Mouse (Mus musculus): ENCODE results near the gene Sdf4. TPM values are rescaled to one million over a fixed set of nuclear protein-coding genes. Genes with fewer than 3 reads are reported as not detected.

Sdf4 gene
- polyA plus RNA-seq, 1 experiment from 2014 or later, result 163 TPM

DNA sequence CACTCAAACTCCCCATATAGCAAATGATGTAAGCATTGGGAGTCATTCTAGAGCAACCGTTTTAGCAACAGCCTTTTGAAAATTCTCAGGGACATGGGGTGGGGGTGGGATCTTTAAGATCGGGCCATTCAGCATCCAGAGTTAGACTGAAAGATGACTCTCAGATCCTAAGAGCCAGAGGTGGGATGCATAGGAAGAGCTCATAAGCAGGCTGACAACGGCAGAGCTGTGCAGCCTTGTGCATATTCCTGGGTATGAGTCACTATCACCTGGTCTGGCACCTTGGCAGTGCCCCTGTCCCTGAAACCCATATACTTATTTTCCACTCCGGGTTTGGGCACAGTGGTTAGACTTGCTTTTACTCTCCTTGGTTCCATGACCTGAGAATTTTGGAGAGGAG lies 60.4 kb downstream of the Sdf4 start:
- Histone ChIP-seq H3K4me2 (replicated peaks; ENCODE audit: low read depth, low read length) (no peak overlapping the region), H3K4me3 (ENCODE audit: low read depth, low read length) (no peak overlapping the region), H3K9ac (replicated peaks; ENCODE audit: low read depth, low read length) (no peak overlapping the region), H3K27ac (ENCODE audit: low read length) (no peak overlapping the region), H3K9me3 (ENCODE audit: control insufficient read depth, low read depth, low read length) (no peaks in the 10 kb centered on the region), H3K36me3 (ENCODE audit: control insufficient read depth, insufficient read depth, low read length) (no peaks in the 10 kb centered on the region), H3K4me1 (ENCODE audit: control insufficient read depth, insufficient read depth, low read length) (no peaks in the 10 kb centered on the region), H3K27me3 (ENCODE audit: control insufficient read depth, insufficient read depth, low read length) (no peaks in the 10 kb centered on the region)
- WGBS, result 78% methylated on average over 4 of the region's 4 CpGs
- no peak for ATAC-seq (ENCODE audit: insufficient number of reproducible peaks, insufficient read depth, low FRiP score, low read depth)

- Histone ChIP-seq H3K4me2 (replicated peaks; ENCODE audit: low read depth, low read length) (no peak overlapping the region), H3K9me3 (ENCODE audit: control insufficient read depth, low read depth, low read length) (no peaks in the 10 kb centered on the region), H3K4me1 (ENCODE audit: control insufficient read depth, insufficient read depth, low read length) (no peaks in the 10 kb centered on the region), H3K9ac (replicated peaks; ENCODE audit: low read depth, low read length) (no peak overlapping the region), H3K36me3 (ENCODE audit: control insufficient read depth, insufficient read depth, low read length) (no peaks in the 10 kb centered on the region), H3K27me3 (ENCODE audit: control insufficient read depth, insufficient read depth, low read length) (no peaks in the 10 kb centered on the region), H3K4me3 (ENCODE audit: low read depth, low read length) (no peak overlapping the region), H3K27ac (ENCODE audit: low read length) (no peak overlapping the region)
- 78% methylated on average over 4 of the region's 4 CpGs for WGBS
- ATAC-seq (ENCODE audit: insufficient number of reproducible peaks, insufficient read depth, low FRiP score, low read depth), result no peak
Observed at GRCm38 (mm10) chr4:156054130-156054529, 61.5 kb downstream of the Sdf4 start.

DNA sequence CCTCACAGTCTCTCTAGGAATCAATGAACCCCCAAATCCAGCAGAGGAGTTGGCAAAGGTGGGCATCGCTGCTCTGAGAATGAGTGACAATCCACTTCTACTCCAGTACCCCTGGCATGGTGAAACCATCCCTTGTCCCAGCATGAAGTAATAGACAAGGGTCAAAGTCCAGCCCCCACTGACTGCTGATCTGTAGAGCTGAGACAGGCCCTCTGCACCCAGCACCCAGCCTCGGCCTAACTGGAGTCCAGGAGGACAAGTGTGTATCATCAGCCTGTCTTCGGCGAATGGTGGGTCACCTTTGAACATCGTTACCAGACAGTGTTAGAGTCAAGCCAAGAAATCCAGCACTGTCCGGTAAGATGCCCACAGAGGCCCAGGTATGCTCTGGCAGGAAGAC lies 61.9 kb downstream of the Sdf4 start:
- H3K27ac ChIP-seq (ENCODE audit: low read length), result no peak overlapping the region
- no peak for ATAC-seq (ENCODE audit: insufficient number of reproducible peaks, insufficient read depth, low FRiP score, low read depth)
- H3K27me3 ChIP-seq (ENCODE audit: control insufficient read depth, insufficient read depth, low read length), result no peaks in the 10 kb centered on the region
- H3K4me2 ChIP-seq (replicated peaks; ENCODE audit: low read depth, low read length), result no peak overlapping the region
- H3K9me3 ChIP-seq (ENCODE audit: control insufficient read depth, low read depth, low read length), result no peaks in the 10 kb centered on the region
- H3K4me3 ChIP-seq (ENCODE audit: low read depth, low read length), result no peak overlapping the region
- WGBS, result 89% methylated on average over 6 of the region's 6 CpGs
- no peaks in the 10 kb centered on the region for H3K36me3 ChIP-seq (ENCODE audit: control insufficient read depth, insufficient read depth, low read length)
- H3K4me1 ChIP-seq (ENCODE audit: control insufficient read depth, insufficient read depth, low read length), result no peaks in the 10 kb centered on the region
- no peak overlapping the region for H3K9ac ChIP-seq (replicated peaks; ENCODE audit: low read depth, low read length)

- Histone ChIP-seq H3K9ac (replicated peaks; ENCODE audit: low read depth, low read length) (no peak overlapping the region), H3K9me3 (ENCODE audit: control insufficient read depth, low read depth, low read length) (no peaks in the 10 kb centered on the region), H3K4me2 (replicated peaks; ENCODE audit: low read depth, low read length) (no peak overlapping the region), H3K27me3 (ENCODE audit: control insufficient read depth, insufficient read depth, low read length) (no peaks in the 10 kb centered on the region), H3K36me3 (ENCODE audit: control insufficient read depth, insufficient read depth, low read length) (no peaks in the 10 kb centered on the region), H3K27ac (ENCODE audit: low read length) (no peak overlapping the region), H3K4me3 (ENCODE audit: low read depth, low read length) (no peak overlapping the region), H3K4me1 (ENCODE audit: control insufficient read depth, insufficient read depth, low read length) (no peaks in the 10 kb centered on the region)
- WGBS, result 86% methylated on average over 5 of the region's 5 CpGs
- no peak for ATAC-seq (ENCODE audit: insufficient number of reproducible peaks, insufficient read depth, low FRiP score, low read depth)
Observed at GRCm38 (mm10) chr4:156055173-156055572, 62.5 kb downstream of the Sdf4 start.

- peak overlapping the region; percentile 60 for H3K9ac ChIP-seq (replicated peaks; ENCODE audit: low read depth, low read length)
- ATAC-seq (ENCODE audit: insufficient number of reproducible peaks, insufficient read depth, low FRiP score, low read depth), result no peak
Observed at GRCm38 (mm10) chr4:156057702-156058101, 65.0 kb downstream of the Sdf4 start.

DNA sequence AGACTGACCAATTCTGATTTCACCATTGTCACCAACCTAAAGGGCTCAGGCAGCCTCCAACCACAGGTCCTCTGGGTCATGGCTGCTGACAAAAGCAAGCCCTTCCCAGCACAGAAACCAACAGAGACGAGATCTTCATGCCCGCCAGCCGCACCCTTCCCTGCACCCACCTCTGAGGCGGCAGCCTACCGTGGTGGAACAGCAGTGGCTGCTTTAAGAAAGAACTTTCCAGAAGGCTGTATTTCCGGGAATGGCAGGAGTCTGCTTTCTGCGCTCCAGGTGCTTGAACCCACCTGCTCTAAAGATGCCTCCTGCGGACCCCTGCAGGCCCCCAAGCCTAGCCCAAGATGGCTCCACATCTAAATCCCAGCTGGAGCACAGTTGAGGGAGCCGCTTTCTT lies 66.2 kb downstream of the Sdf4 start:
- no peaks in the 10 kb centered on the region for H3K27me3 ChIP-seq (ENCODE audit: control insufficient read depth, insufficient read depth, low read length)
- no peaks in the 10 kb centered on the region for H3K4me1 ChIP-seq (ENCODE audit: control insufficient read depth, insufficient read depth, low read length)
- no peaks in the 10 kb centered on the region for H3K9me3 ChIP-seq (ENCODE audit: control insufficient read depth, low read depth, low read length)
- peak overlapping the region; percentile 60 for H3K9ac ChIP-seq (replicated peaks; ENCODE audit: low read depth, low read length)
- H3K36me3 ChIP-seq (ENCODE audit: control insufficient read depth, insufficient read depth, low read length), result no peaks in the 10 kb centered on the region
- H3K27ac ChIP-seq (ENCODE audit: low read length), result peak overlapping the region; percentile 96
- H3K4me3 ChIP-seq (ENCODE audit: low read depth, low read length), result peak overlapping the region; percentile 37
- WGBS, result 60% methylated on average over 9 of the region's 9 CpGs
- ATAC-seq (ENCODE audit: insufficient number of reproducible peaks, insufficient read depth, low FRiP score, low read depth), result no peak
- peak overlapping the region; percentile 26 for H3K4me2 ChIP-seq (replicated peaks; ENCODE audit: low read depth, low read length)

More at GRCm38 (mm10) chr4:156057702-156058101, 65.0 kb downstream of the Sdf4 start:
- WGBS, result 51% methylated on average over 10 of the region's 10 CpGs
- Histone ChIP-seq H3K27ac (ENCODE audit: low read length) (peak overlapping the region; percentile 96; the same call in 1 of the 2 replicates), H3K4me1 (ENCODE audit: control insufficient read depth, insufficient read depth, low read length) (no peaks in the 10 kb centered on the region), H3K4me2 (replicated peaks; ENCODE audit: low read depth, low read length) (peak overlapping the region; percentile 42), H3K4me3 (ENCODE audit: low read depth, low read length) (peak overlapping the region; percentile 37), H3K36me3 (ENCODE audit: control insufficient read depth, insufficient read depth, low read length) (no peaks in the 10 kb centered on the region), H3K27me3 (ENCODE audit: control insufficient read depth, insufficient read depth, low read length) (no peaks in the 10 kb centered on the region), H3K9me3 (ENCODE audit: control insufficient read depth, low read depth, low read length) (no peaks in the 10 kb centered on the region)

GRCm38 (mm10) chr4:156059261-156059660 lies 66.6 kb downstream of the Sdf4 start, which contains the start of gene Ttll10:
Gene Ttll10 (minus strand): TSS chr4:156059414.
- H3K27ac ChIP-seq (ENCODE audit: low read length), result peak within 1 kb of the TSS; percentile 96
- WGBS, result 29% methylated on average over 5 of the region's 5 CpGs
- no peaks in the 10 kb centered on the region for H3K4me1 ChIP-seq (ENCODE audit: control insufficient read depth, insufficient read depth, low read length)
- peak within 1 kb of the TSS; percentile 60 for H3K9ac ChIP-seq (replicated peaks; ENCODE audit: low read depth, low read length)
- H3K4me3 ChIP-seq (ENCODE audit: low read depth, low read length), result peak within 1 kb of the TSS; percentile 37
- H3K36me3 ChIP-seq (ENCODE audit: control insufficient read depth, insufficient read depth, low read length), result no peaks in the 10 kb centered on the region
- H3K4me2 ChIP-seq (replicated peaks; ENCODE audit: low read depth, low read length), result peak within 1 kb of the TSS; percentile 42
- no peaks in the 10 kb centered on the region for H3K9me3 ChIP-seq (ENCODE audit: control insufficient read depth, low read depth, low read length)
- ATAC-seq (ENCODE audit: insufficient number of reproducible peaks, insufficient read depth, low FRiP score, low read depth), result peak; percentile 81
- no peaks in the 10 kb centered on the region for H3K27me3 ChIP-seq (ENCODE audit: control insufficient read depth, insufficient read depth, low read length)

DNA sequence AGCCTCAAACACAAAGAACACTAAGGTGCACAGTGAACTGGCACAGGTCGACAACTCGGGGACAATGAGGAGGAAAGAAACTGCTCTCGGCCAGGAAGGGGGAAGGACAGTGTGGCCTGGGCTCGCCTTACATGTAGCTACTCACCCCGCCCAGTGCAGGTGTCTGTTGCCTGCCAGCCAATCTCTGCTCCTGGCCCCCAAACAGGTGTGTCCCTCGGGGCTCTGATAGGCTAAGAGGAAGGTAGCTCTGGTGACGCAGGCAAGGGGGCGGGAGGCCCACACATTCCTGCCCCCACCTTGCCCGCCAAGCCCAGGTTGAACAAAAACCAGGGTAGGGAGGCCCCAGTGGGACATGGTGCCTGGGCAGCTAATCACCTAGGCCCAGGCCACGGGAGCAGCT lies 67.0 kb downstream of the Sdf4 start:
- Histone ChIP-seq H3K9ac (replicated peaks; ENCODE audit: low read depth, low read length) (peak overlapping the region; percentile 60), H3K9me3 (ENCODE audit: control insufficient read depth, low read depth, low read length) (no peaks in the 10 kb centered on the region), H3K36me3 (ENCODE audit: control insufficient read depth, insufficient read depth, low read length) (no peaks in the 10 kb centered on the region), H3K4me1 (ENCODE audit: control insufficient read depth, insufficient read depth, low read length) (no peaks in the 10 kb centered on the region), H3K27ac (ENCODE audit: low read length) (peak overlapping the region; percentile 96), H3K4me2 (replicated peaks; ENCODE audit: low read depth, low read length) (peak overlapping the region; percentile 26; the same call in 1 of the 2 replicates), H3K27me3 (ENCODE audit: control insufficient read depth, insufficient read depth, low read length) (no peaks in the 10 kb centered on the region), H3K4me3 (ENCODE audit: low read depth, low read length) (peak overlapping the region; percentile 37)
- ATAC-seq (ENCODE audit: insufficient number of reproducible peaks, insufficient read depth, low FRiP score, low read depth), result peak; percentile 97
- WGBS, result 25% methylated on average over 10 of the region's 10 CpGs
